In genomic region chrX:162257398-162257797, GRCm38 (mm10) we compare ENCODE assay signal across 17 mouse cellular contexts.
"Had no signal": no experiment of that assay in that cellular context is flagged by ENCODE, and none has a peak within 500 bp of the region (broad histone marks: within the 10 kb centered on the region; RNA-seq: fewer than 3 reads in every experiment).

No protein-coding gene starts in this region.

- H3K4me2 ChIP-seq: lung, embryonic 15.5 days; midbrain, embryonic 11.5 days; midbrain, embryonic 13.5 days; neural tube, embryonic 12.5 days; stomach, embryonic 15.5 days had no signal

- ATAC-seq: lung, postnatal 0 days; midbrain, embryonic 13.5 days; midbrain, embryonic 16.5 days had no signal

- H3K36me3 ChIP-seq: lung, embryonic 15.5 days; midbrain, embryonic 13.5 days; neural tube, embryonic 12.5 days; stomach, embryonic 15.5 days had no signal

- H3K27me3 ChIP-seq: lung, embryonic 15.5 days; neural tube, embryonic 12.5 days had no signal

- H3K4me3 ChIP-seq: lung, embryonic 15.5 days; megakaryocyte, embryonic 14.5 days; midbrain, embryonic 13.5 days; neural tube, embryonic 12.5 days; stomach, embryonic 15.5 days had no signal

- H3K27ac ChIP-seq: lung, embryonic 15.5 days; macrophage; midbrain, embryonic 13.5 days; neural tube, embryonic 12.5 days; stomach, embryonic 15.5 days; stomach, postnatal 0 days had no signal

- H3K9ac ChIP-seq: lung, embryonic 15.5 days; midbrain, embryonic 13.5 days; neural tube, embryonic 12.5 days; stomach, embryonic 15.5 days had no signal

- DNase-seq: lung, adult 2 months; lung, postnatal 14 days; lung, postnatal 36 days; right cerebral cortex, postnatal 14 days; thymus, adult 2 months; thymus, postnatal 25 days; thymus, postnatal 4 days had no signal

- H3K4me1 ChIP-seq: lung, embryonic 15.5 days; megakaryocyte, embryonic 14.5 days; midbrain, embryonic 13.5 days; neural tube, embryonic 12.5 days; stomach, embryonic 15.5 days had no signal

- H3K9me3 ChIP-seq: lung, embryonic 15.5 days; megakaryocyte, embryonic 14.5 days; midbrain, embryonic 13.5 days; neural tube, embryonic 12.5 days; stomach, embryonic 15.5 days had no signal
